Mouse (Mus musculus): Measurements from ENCODE around the gene Adamts2. TPM values are rescaled to one million over a fixed set of nuclear protein-coding genes. Genes with fewer than 3 reads are reported as not detected.
A peak's percentile ranks its signal among the peaks of the same experiment; 100 is the strongest.

Adamts2 gene
- total RNA-seq, 2 experiments from 2014 or later: 17.4 to 17.8 TPM

DNA sequence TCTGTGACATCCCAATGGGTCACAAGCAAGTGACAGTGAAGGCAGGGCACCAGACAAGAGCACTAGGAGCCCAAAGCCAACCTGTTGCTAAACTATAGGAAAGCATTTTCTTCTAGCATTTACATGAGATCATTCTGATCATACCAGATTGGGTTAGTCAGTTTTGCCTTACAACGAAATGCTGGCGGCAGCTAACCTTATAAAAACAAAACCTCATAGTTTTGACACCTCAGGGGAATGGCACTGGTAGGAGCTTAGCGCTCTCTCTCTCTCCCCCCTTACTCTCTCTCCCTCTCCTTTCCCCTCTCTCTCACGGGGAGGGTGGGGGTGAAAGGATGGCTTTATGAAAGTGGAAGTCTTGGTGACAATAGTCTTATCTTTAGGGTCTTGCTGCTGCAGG is 123.7 kb downstream of the Adamts2 start:
- DNase-seq (ENCODE audit: low spot score in 2 of 2): no peak

DNA sequence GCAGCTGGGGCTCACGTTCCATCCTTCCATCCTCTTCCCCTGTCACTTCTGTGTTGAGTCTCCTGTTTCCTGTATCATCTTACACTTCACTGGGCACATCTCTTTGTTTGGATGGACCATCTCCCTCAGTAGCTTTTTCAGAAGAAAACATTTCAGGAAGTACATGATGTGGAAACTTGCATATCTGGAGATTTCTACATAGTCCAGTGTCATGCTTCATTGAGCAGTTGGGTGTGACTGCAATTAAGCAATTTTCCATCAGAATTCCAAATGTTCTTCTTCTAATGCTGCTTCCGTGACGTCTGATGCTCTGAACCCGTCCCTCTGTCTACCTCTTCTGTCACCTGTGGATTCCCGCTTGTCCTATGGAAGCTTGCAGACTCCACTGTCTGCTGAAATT is 124.2 kb downstream of the Adamts2 start:
- no peak for DNase-seq (ENCODE audit: low spot score in 2 of 2)

DNA sequence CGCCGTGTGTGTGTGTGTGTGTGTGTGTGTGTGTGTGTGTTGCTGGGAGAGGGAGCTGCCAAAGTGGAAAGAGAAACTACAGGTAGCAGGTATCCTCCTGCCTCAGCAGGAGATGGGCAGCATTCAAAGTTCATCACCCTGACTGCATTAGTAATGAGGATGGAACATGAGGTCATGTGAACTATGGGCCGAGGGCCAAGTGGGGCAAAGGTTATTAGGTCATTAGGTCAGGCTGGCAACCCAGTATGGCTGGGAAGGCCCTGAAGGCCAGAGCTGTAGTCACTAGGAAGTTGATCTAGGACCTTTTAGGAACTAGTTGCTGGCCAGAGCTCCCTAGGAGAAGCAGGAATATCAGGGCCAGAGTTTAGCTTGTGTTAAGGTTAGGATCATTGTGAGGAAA is 131.3 kb downstream of the Adamts2 start:
- no peak for DNase-seq (ENCODE audit: low spot score in 2 of 2)

DNA sequence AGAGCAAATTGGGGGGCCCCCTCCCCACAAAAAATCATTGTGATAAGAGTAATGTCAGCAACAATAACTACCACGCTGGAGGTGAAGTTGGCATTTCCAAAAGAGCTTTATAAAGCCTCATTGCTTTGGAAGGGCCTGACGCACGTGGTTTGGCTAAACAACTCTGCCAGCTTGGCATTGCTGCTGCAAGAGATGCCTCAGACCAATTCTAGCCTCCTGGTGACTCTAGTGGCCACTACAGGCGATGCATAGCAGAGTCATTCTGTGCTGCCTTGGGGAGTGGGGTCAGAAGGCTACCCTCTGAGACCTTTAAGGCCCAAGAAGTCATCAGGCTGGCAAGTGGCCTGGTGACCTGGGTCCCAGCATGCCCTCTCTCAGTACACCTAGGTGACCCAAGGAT is 132.2 kb downstream of the Adamts2 start:
- no peak for DNase-seq (ENCODE audit: low spot score in 2 of 2)

DNA sequence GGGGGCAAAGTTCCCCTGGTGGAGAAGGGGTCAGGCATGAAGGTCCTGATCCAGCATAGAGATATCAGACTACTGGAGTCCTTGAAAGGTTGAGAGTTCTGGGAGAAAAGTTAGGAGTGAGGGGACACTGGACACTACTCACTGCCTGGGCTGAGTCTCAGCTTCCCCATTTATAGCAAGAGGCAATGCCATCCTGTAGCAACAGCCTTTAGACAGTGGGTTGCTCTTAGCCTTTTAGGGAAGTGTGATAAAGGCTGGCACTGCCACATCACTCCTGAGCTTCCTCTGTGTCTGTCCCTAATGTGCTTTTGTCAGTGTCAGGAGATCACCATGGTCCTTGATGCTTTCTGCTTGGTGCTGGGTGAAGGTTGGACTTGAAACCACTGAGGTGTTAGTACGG is 134.7 kb downstream of the Adamts2 start:
- no peak for DNase-seq (ENCODE audit: low spot score in 2 of 2)

DNA sequence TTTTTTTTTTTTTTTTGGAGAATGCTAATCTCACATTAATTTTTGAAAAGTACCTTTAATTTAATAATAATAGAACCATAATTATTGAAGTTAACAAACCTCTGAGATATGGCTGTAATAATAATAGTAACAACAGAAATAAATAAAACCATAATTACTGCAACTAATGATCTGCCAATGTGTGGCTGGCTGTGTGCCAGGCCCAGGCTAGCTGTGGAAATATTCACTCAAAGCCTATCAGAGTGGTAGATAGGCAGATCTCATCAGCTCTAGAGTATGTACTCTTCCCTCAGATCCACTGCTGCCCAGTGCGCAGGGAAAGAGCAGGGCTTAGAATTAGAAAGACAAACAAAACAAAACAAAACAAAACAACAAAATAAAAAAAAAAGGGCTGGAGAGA is 136.6 kb downstream of the Adamts2 start:
- no peak for DNase-seq (ENCODE audit: low spot score in 2 of 2)

DNA sequence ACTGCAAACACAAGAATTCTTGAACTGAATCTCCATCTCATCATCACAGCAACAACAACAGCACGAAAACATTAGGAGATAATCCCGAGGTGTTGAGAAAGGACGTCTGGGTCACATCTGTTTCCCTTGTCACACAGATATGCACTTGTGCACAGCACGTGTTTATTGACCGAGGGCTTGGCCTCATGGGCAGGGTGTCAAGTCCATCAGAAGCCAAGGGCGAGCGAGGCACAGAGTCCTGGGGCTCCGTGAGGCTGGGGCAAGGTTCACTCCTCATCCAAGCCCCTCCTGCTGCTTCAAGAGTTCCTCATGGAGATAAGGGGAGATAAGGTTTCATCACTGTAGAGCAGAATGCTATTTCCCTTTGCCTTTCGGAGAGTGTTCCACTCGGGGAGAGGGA is 137.6 kb downstream of the Adamts2 start:
- DNase-seq (ENCODE audit: low spot score in 2 of 2): no peak

DNA sequence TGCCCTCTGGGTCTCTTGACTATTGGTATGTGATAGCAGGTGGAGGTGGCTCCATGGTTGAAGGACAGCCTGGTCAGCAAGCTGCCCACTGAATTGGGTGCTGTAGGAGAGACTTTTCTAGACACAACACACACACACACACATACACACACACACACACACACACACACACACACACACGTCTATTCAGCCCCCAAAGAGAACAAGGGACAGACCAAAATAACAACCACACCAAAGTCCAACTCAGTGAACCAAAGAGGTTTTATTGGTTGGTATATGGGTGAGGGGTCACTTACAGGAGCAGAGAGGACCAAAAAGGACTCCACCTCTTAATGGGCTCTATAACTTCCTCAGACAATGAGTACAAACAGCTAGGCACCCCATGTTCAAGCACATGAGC is 140.3 kb downstream of the Adamts2 start:
- no peak for DNase-seq (ENCODE audit: low spot score in 2 of 2)

DNA sequence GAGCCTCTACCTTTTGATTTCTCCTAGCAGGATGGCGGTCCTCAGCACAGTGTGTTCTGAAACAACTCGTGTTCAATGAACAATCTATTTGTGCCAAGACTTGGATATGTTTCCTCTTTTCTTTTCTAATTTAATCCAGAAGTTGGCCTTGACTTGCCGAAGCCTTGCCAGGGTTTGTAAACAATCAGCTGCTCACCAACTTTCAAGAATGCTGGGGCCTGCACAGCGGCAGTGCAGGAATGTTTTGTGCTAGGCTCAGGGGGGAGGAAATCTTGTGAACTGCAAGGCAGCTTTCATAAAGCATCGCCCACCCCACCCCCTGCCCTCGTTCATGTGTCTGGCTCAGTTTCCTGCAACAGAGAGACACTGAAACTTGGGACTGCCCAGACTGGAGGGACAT is 143.1 kb downstream of the Adamts2 start:
- no peak for DNase-seq (ENCODE audit: low spot score in 2 of 2)

DNA sequence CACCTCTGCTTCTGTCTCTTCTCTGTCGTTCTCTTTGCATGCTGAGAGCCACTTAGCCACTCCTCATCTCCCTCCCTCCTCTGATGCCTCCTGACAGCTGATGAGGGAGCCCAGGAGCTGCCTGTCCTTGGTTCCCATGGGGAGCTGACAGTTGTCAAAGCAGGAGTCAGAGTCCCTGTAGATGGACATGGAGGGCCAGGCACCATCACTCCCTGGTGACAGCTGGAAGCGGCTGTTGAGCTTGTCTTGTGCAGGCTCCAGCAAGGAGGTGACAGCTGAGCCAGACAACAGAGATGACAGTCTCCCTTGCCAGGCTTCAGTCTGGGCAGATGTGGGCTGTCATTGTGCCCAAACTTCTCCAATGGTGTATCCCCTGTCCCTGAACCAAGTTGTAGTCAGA is 144.6 kb downstream of the Adamts2 start:
- no peak for DNase-seq (ENCODE audit: low spot score in 2 of 2)

DNA sequence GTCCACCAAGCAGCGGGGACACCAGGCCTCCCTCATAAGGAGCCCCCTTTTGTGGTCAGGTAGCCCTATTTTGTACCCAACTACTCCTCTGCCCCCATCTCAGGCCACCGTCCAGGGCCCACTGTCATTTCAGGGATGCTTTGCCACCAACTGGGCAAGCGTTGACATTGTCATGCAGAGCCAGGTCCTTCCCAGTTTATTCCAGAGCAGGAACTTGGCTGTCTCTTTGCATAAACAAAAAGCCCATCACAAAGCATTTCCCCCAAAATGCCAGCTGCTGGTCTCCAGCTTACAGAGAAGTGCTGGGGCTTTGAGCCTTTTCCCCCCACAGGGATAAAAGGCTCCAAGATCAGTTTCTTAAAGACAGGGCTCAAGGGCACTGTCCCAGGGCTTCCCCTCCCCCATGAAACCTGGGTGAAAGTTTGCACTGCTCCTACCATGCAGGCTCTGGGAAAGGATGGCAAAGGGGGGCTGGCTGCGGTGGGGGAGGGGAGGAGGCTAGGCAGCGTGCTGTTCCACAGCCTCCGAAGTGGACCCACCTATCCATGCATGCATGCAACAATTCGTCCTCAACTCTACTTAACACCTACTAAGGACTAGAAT is 149.2 kb downstream of the Adamts2 start:
- DNase-seq (ENCODE audit: low spot score in 2 of 2): no peak

DNA sequence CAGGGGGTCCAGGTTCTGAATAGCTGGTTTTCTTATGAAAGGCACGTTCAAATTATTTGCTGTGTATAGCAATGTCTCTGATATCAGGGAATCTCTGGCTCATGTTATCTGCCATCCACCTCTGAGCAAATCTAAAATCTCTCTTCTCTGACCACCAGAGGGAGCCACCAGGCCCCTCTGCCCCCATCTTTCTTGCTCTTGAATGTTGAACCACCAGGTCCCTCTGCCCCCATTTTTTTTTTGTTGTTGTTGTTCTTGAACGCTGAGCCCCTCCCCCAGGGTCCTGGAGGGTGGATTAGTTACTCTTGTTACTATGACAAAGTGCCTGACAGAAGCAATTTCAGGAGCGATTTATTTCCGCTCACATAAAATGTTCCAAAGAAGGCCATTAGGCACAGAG is 155.9 kb downstream of the Adamts2 start:
- DNase-seq (ENCODE audit: low spot score in 2 of 2): no peak

DNA sequence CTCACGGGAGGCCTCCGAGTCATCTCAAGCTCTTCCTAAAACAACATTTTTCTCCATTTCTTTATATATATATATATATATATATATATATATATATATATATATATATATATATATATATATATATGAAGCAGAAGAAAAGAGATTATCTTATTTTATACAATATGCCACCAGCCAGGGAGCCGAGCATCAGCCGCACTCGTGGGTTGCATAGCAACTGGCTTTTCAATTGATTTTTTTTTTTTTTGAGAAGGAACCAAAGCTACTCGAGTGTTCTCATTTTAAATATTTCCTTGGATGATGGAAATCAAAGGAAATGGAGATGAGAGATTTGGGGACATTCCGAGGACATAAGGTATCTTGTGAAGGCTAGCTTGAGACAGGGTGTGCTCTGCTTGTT is 164.6 kb downstream of the Adamts2 start:
- no peak for DNase-seq (ENCODE audit: low spot score in 2 of 2)

DNA sequence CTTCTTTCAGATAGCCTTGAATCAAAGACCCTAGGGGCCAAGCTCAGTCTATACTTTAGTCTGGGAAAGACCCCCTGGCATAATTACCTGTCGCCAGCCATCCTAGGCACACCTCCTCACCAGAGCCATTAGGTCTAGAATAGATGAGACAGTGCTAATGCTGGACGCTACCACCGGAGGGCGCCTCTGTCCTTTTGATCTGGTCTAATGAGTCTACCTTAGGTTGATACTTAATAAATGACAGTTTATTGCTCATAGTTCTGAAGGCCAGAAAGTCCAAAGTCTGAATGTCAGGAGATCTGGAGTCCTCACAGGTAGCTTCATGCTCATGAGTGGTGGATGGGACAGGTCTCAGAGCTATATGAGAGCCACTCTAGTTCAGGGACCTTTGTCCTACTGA is 165.2 kb downstream of the Adamts2 start:
- no peak for DNase-seq (ENCODE audit: low spot score in 2 of 2)

DNA sequence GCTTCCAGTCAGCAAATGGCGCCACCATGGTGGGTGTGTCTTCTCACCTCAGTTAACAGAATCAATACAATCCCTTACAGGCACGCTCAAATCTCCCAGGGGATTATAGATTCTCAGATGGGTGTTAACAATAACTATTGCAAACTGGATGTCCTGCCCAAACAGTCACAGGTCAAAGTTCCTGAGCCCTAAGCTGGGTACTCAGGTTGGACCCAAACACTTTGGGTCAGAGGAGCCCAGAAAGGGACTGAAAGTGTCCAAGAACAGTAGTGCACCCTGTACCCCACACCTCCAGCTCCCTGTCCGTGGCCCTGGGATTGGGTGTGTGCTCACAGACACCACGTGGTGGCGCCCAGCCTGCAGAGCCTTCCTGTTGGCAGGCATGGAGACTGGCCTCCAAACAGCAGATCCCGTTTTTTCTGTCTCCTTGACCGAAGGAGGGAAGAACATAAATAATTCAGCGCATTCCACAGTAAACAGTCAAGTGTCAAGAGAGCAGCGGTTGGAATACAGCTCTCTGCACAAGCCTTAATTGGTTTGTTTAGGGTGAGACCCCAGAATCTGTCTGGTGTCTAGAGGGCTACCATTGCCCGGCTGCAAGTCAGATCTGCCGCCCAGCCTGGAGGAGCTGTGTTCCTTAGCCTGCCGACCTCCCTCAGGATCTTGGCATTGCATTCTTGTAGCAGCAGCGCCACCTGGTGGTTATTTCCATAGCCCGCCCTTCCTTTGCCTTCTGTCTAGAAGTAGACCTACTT is 167.3 kb downstream of the Adamts2 start:
- peak; percentile 66 to 78 for DNase-seq (ENCODE audit: low spot score in 2 of 2)

DNA sequence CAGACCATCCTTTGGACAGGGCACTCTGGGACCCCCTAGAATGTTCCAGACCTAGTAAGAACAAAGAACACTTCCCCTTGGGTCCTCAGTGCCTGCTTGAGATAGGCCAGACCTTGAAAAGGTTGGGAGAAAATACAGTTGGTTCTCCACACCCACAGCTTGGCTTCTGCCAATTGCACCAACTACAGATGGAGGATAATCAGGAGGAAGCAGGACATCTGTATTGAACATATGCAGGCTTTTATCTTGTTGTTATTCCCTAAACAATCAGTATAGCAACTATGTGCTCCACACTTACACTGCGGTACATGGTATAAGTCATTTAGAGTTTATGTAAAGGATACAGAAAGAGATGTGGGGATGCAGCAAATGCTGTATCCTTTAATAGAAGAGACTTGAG is 169.1 kb downstream of the Adamts2 start:
- no peak for DNase-seq (ENCODE audit: low spot score in 2 of 2)

DNA sequence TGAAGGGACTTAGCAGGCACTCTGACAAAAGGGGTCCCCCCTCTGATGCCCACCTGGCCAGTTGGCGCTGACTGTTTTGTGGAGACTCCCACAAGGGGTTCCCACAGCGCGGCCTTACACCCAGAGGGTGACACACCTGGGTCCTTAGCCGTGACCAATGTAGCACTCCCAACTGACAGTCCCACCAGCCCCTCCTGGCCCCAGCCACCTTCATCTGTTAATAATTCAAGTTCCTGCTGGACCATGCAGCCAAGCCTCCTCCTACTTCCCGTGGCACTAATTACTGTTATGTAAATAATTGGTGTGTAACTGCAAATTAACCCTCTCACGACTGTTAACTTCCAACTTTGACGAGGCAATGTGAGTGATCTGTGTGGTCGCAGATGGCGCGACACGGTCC is 195.8 kb downstream of the Adamts2 start:
- DNase-seq (ENCODE audit: low spot score in 2 of 2): no peak

DNA sequence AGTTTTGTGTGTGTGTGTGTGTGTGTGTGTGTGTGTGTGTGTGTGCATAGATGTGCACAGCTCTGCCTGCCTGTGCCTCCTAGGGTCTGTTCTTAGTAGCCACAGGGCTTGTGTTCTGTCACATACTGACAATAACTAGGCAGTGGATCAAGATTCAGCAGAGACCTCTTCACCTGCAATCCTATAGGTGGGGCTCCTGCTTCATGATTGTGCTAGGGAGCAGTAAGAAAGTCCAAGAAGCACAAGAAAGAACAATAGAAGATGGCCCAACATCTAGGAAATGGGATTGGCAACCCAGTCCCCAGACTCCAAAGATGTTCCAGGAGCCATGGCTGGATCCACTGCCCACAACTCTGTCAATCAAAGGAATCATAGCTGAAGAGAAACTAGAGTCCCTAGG is 197.0 kb downstream of the Adamts2 start:
- no peak for DNase-seq (ENCODE audit: low spot score in 2 of 2)

DNA sequence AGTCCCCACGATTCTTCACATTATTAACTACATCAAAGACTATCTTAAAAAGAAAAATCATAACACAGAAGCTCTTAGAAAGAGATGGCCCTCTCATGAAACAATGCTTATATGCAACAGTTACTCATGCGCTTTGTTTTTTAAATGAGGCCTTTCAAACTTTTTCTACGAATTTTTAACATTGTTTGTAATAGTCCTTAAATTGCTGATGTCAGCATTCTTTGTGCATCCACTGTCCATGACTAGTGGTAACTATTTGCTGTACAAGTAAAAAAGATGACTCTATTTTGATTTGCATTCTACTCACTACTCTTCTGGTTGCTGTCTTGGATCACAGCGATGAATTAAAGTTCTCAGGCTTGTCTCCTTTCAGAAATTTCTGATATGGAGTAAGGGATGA is 212.3 kb downstream of the Adamts2 start:
- DNase-seq (ENCODE audit: low spot score in 2 of 2): no peak

DNA sequence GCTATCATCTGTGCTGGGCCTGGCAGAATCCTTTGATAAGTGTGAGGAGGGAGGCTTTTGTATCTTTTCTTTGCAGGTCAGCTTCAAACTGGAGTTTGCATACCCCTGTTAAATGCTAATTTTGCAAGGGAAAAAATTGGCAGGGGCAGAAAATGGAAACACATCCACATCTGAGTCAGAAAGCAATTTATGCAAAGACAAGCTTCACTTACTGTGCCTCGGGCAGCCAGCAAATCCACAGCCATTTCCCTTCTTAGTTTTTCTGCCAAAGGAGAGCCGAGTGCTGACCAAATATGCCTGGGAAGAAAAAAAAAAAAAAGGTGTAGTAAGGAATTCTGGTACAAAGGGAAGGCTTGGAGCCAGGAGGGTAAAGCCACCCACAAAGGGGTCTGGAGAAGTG is 224.3 kb downstream of the Adamts2 start:
- no peak for DNase-seq (ENCODE audit: low spot score in 2 of 2)

DNA sequence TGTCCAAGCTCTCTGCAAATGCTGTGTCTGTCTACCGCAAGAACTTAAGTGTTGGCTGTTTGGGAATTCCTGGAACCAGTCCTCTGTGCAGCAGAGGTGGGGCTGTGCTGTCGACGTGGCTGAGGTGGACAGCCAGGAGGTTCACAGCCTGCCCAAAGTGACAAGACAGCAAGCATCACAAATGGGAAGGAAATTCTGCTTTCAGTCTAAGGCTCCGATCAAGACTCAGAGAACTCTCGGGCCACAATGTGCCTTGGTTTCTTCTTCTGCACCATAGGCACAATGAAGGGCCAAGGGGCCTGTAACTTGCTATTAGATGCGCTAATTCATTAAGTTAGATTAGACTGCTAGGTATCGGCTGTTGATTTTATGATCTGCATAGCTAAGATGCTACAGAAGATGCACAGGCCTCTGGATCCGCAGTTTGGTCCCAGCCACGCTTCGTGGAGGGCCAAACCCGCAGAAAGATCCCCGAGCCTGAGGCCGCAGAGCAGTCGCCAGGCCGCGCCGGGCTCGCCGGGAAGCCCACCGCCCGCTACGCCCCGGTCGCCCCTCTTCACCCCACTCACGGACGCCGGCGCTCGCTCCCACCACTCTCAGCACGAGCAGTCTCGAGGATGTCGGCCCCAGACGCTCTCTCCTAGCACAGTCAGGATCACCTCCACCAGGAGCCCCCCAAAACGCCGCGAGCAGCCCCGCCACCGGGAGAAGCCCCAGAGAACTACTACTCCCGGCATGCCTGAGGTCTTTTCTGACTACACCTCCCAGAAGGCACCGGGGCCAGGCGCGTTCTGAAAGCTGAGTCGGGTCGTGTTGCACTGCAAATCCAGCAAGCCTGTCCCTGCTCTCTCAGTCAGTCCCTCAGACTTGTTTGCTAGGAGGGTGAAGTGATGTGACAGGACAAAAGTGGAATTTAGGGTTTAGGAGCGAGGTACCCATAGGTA is 225.4 kb downstream of the Adamts2 start, which contains the start of gene Zfp354c:
Zfp354c (minus strand) TSS at position 715 of the 944 bp plus-strand sequence.
- DNase-seq (ENCODE audit: low spot score in 2 of 2): peak; percentile 60 to 78

DNA sequence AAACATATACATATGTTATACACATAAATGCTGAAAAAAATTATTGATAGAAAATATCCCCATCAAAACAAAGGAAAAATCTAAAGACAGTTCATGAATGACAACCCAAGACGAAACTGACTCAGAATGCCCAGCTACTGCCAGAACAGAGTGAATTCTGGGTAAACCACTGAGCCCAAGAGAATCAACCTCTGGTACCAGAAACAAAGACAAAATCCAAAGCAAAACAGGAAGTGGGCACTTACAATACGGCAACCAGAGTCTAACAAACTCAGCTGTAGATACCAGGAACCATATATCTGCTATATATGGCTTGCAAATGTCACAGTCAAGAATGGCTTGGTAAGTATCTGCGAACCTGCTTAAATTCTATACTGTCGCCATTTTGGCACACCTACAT is 233.8 kb downstream of the Adamts2 start:
- DNase-seq (ENCODE audit: low spot score in 2 of 2): no peak

Data from adrenal gland, postnatal 4 days (tissue).